Mouse (Mus musculus) forebrain, embryonic 16.5 days (tissue): ENCODE results near the gene Uncx. TPM values are rescaled to one million over a fixed set of nuclear protein-coding genes. Genes with fewer than 3 reads are reported as not detected.
"Not testable (repeated sequence)": the region's sequence is repeated elsewhere in the genome, so short reads cannot be mapped to it uniquely, and the experiment has no call there.

Source experiments
- ATAC-seq: fragments of 200-750 bp; cut with Nextera tagmentation; 2 replicates; pipeline ENCODE4 v1.8.0; 2017; ENCODE audit warnings: mild to moderate bottlenecking, moderate library complexity
- H3K27ac ChIP-seq: fragments of 300-500 bp; sonication (generic); 2 replicates; pipeline ENCODE4 v1.5.1; 2014; ENCODE audit warnings: low read length, control low read depth
- H3K27me3 ChIP-seq: fragments of 300-500 bp; sonication (generic); replicated peaks from 2 replicates; pipeline ENCODE4 v1.6.1; 2014; ENCODE audit warnings: low read length; ENCODE audit not compliant: control insufficient read depth, insufficient read depth
- H3K36me3 ChIP-seq: fragments of 300-500 bp; sonication (generic); 2 replicates; pipeline ENCODE4 v1.6.1; 2014; ENCODE audit not compliant: control insufficient read depth, insufficient read depth
- H3K4me1 ChIP-seq: fragments of 300-500 bp; sonication (generic); replicated peaks from 2 replicates; pipeline ENCODE4 v1.6.1; 2014; ENCODE audit warnings: low read length; ENCODE audit not compliant: control insufficient read depth, insufficient read depth
- H3K4me2 ChIP-seq: fragments of 300-500 bp; sonication (generic); 2 replicates; pipeline ENCODE4 v1.6.1; 2014; ENCODE audit warnings: mild to moderate bottlenecking, low read length, control low read depth
- H3K4me3 ChIP-seq: fragments of 300-500 bp; sonication (generic); replicated peaks from 2 replicates; pipeline ENCODE4 v1.5.1; 2014; ENCODE audit warnings: mild to moderate bottlenecking, low read length, control low read depth
- H3K9ac ChIP-seq: fragments of 300-500 bp; sonication (generic); replicated peaks from 2 replicates; pipeline ENCODE4 v1.6.1; 2014; ENCODE audit warnings: low read depth, low read length, control low read depth
- H3K9me3 ChIP-seq: fragments of 300-500 bp; sonication (generic); 2 replicates; pipeline ENCODE4 v1.6.1; 2016; ENCODE audit warnings: low read length; ENCODE audit not compliant: control insufficient read depth
- WGBS: fragments of 180-500 bp; shearing (Covaris S2); extraction: QIAGEN DNeasy Blood & Tissue Kit; methylation state at CpG from one replicate; pipeline ENCODE4 v1.1.7; 2014; 5-methylcytosine and 5-hydroxymethylcytosine counted together
- polyA plus RNA-seq: library from polyadenylated mRNA; unstranded; fragments of >200 nt; fragmentation: Nextera tagmentation; extraction: Ambion mirVana; gene quantifications from 2 replicates; pipeline ENCODE4 v1.2.1, GENCODE M21; 2015

Uncx gene
- polyA plus RNA-seq, 1 experiment from 2014 or later, result 6.4 TPM

DNA sequence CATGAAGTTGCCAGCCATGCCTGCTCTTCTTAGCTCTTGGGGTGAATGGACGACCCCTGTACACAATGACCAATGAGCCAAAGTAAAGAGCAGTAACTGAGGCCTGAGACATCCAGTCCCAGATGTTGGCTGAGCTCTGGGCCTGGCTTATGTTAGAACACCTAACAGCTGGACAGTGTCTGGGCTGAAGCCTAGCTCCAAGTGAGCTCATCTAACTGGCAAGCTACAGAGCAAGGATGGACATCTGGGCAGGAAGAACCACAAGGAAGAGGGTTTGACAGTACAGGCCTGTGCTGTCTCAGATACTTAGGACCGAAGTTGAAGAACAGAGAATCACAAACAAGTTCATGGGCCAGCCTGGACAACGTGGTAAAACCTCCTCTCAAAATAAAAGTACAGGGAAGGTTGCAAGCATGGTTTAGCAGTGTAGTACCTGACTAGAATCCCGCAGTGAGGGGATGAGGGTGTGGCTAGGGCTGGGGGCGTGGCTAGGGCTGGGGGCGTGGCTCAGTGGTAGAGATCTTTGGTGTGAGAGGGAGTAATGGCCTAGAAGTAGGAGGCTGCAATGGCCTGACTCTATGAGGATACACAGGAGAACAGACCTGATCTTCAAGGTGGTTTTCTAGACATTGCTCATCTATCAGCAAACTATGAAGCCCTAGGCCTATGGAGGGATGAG lies 47.5 kb downstream of the Uncx start:
- not testable (repeated sequence) for H3K4me1 ChIP-seq, ATAC-seq, H3K9me3 ChIP-seq, H3K4me2 ChIP-seq, H3K9ac ChIP-seq, H3K27ac ChIP-seq, H3K36me3 ChIP-seq, H3K4me3 ChIP-seq
- 49% methylated on average over 6 of the region's 6 CpGs for WGBS
- H3K27me3 ChIP-seq, result peaks cover 19% of the 10 kb centered on the region

GRCm38 (mm10) chr5:139592011-139592410 lies 48.7 kb downstream of the Uncx start:
- Histone ChIP-seq H3K27me3 (peaks cover 13% of the 10 kb centered on the region), H3K4me2 (no peak overlapping the region), H3K9me3 (peaks cover 4% of the 10 kb centered on the region; the same call in 1 of the 2 replicates), H3K4me1 (peaks cover 5% of the 10 kb centered on the region), H3K9ac (no peak overlapping the region), H3K4me3 (no peak overlapping the region), H3K27ac (no peak overlapping the region), H3K36me3 (no peaks in the 10 kb centered on the region)
- no peak for ATAC-seq
- 88% methylated on average over 3 of the region's 3 CpGs for WGBS

DNA sequence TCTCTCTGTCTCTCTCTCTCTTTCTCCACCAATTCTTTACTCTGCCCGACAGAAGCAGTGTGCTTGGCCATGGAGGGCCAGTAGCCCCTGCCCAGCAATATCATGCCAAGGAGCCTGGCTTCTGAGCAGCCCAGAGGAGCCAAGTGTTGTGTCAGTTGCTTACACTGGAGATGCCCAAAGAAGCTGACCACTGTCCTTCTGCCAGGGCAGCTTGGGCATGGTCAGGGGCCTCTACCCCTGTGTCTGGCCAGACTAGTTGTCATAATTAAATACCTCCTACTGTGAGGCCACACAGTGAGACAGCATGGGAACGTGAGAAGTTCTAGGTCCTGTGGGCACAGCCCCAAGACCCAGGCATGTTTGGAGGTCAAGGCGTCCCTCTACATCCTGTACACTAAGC lies 49.6 kb downstream of the Uncx start:
- H3K9ac ChIP-seq, result no peak overlapping the region
- peaks cover 5% of the 10 kb centered on the region for H3K4me1 ChIP-seq
- H3K36me3 ChIP-seq, result no peaks in the 10 kb centered on the region
- no peak overlapping the region for H3K4me3 ChIP-seq
- H3K9me3 ChIP-seq, result peaks cover 4% of the 10 kb centered on the region; the same call in 1 of the 2 replicates
- 75% methylated on average over 3 of the region's 3 CpGs for WGBS
- no peak overlapping the region for H3K4me2 ChIP-seq
- no peak for ATAC-seq
- H3K27me3 ChIP-seq, result peaks cover 13% of the 10 kb centered on the region
- H3K27ac ChIP-seq, result no peak overlapping the region

DNA sequence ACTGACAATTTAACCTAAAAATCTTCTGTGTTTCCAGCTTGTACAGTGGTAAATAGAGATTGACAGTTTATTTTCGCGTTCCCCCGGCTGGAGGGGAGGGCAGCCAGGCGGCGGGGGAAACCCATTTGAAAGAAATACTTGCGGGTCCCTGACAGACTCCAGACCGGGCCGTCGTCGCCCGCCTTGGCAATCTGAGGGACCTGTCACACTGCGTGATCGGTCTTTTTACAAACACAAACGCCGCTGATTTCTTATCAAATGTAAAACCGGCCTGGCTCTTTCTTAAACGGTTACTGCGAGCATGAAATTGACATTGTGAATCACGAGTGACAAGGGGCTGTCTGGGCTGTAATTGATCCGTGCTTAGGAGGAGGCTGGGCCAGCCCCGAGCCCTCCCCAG lies 50.5 kb downstream of the Uncx start:
- Histone ChIP-seq H3K4me2 (peak overlapping the region; percentile 37), H3K36me3 (no peaks in the 10 kb centered on the region), H3K9me3 (no peaks in the 10 kb centered on the region), H3K27me3 (peaks cover 15% of the 10 kb centered on the region), H3K4me1 (peaks cover 6% of the 10 kb centered on the region), H3K4me3 (0 out of 2 replicates have a peak overlapping the region, but pooled peaks have one; percentile 4), H3K27ac (no peak overlapping the region), H3K9ac (no peak overlapping the region)
- WGBS, result 8% methylated on average over 21 of the region's 21 CpGs
- no peak for ATAC-seq

- Histone ChIP-seq H3K4me3 (no peak overlapping the region), H3K4me1 (peaks cover 18% of the 10 kb centered on the region), H3K9me3 (no peaks in the 10 kb centered on the region), H3K9ac (no peak overlapping the region), H3K36me3 (no peaks in the 10 kb centered on the region), H3K27me3 (peaks cover 20% of the 10 kb centered on the region), H3K4me2 (no peak overlapping the region), H3K27ac (no peak overlapping the region)
- 69% methylated on average over 14 of the region's 14 CpGs for WGBS
- no peak for ATAC-seq
Observed at GRCm38 (mm10) chr5:139595001-139595400, 51.7 kb downstream of the Uncx start.

Other genes starting within 250 kb of the Uncx start
- 21.5 and 35.5 TPM in 2 replicates for gene Adap1, start 217.9 kb upstream of the Uncx start, polyA plus RNA-seq
- gene Cox19, start 192.1 kb upstream of the Uncx start, polyA plus RNA-seq, result 90.6 and 97.9 TPM in 2 replicates
- not detected in 2 replicates for gene Cyp2w1, start 190.9 kb upstream of the Uncx start, polyA plus RNA-seq
- gene Gpr146, start 165.8 kb upstream of the Uncx start, polyA plus RNA-seq, result 1.5 and 1.8 TPM in 2 replicates
- gene C130050O18Rik, start 138.2 kb upstream of the Uncx start, polyA plus RNA-seq, result 0.21 and 0.37 TPM in 2 replicates
- gene Gper1, start 120.3 kb upstream of the Uncx start, polyA plus RNA-seq, result 8.7 and 9.0 TPM in 2 replicates
- gene 3110082I17Rik, start 83.0 kb upstream of the Uncx start, polyA plus RNA-seq, result 21.4 and 22.7 TPM in 2 replicates
- 18.8 and 21.4 TPM in 2 replicates for gene Zfand2a, start 58.9 kb upstream of the Uncx start, polyA plus RNA-seq
- gene Micall2, start 192.8 kb downstream of the Uncx start, polyA plus RNA-seq, result 3.8 and 5.7 TPM in 2 replicates
- gene Ints1, start 232.2 kb downstream of the Uncx start, polyA plus RNA-seq, result 26.7 and 32.3 TPM in 2 replicates
- gene Mafk, start 248.0 kb downstream of the Uncx start, polyA plus RNA-seq, result 22.6 and 23.1 TPM in 2 replicates